Mouse (Mus musculus) testis, adult 2 months (tissue): Measurements from ENCODE around the gene Hagh.

Experiments used
- CTCF ChIP-seq: fragments of 200-500 bp; IDR thresholded peaks from 2 replicates; pipeline ENCODE4 v1.5.1; 2012; ENCODE audit warnings: low read depth, mild to moderate bottlenecking, inconsistent platforms, low read length, moderate library complexity; ENCODE audit not compliant: control insufficient read depth, insufficient read depth, insufficient replicate concordance
- POLR2A ChIP-seq: fragments of 200-500 bp; IDR thresholded peaks from 2 replicates; pipeline ENCODE4 v1.6.1; 2012; ENCODE audit warnings: low read depth, mild to moderate bottlenecking, inconsistent platforms, low read length, moderate library complexity; ENCODE audit not compliant: control insufficient read depth

DNA sequence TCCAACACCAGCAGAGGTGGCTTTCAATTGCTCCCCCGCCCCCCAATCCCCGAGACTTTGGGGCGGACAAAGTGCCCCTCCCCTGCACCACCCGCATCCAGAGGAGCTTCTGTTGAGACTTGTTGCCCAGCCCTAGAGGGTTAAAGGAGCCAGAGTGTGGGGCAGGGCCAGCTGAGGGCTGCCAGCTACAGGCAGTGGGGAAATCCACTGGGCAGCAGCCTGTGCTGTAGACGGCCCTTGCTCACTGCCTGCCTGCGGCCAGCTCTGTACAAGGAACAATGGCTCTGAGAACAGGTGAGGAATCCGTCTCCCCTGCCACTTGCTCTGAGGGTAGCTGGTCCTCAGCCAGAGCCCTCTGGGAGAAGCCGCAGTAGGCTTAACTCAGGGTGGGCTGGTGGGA lies 38.6 kb downstream of the Hagh start:
- TF ChIP-seq POLR2A (no peak), CTCF (no peak)
